Mouse (Mus musculus): Measurements from ENCODE around the gene Lamb1. TPM values are rescaled to one million over a fixed set of nuclear protein-coding genes. Genes with fewer than 3 reads are reported as not detected.

Gene Lamb1
- polyA plus RNA-seq, 1 experiment from 2014 or later: 71.9 TPM

DNA sequence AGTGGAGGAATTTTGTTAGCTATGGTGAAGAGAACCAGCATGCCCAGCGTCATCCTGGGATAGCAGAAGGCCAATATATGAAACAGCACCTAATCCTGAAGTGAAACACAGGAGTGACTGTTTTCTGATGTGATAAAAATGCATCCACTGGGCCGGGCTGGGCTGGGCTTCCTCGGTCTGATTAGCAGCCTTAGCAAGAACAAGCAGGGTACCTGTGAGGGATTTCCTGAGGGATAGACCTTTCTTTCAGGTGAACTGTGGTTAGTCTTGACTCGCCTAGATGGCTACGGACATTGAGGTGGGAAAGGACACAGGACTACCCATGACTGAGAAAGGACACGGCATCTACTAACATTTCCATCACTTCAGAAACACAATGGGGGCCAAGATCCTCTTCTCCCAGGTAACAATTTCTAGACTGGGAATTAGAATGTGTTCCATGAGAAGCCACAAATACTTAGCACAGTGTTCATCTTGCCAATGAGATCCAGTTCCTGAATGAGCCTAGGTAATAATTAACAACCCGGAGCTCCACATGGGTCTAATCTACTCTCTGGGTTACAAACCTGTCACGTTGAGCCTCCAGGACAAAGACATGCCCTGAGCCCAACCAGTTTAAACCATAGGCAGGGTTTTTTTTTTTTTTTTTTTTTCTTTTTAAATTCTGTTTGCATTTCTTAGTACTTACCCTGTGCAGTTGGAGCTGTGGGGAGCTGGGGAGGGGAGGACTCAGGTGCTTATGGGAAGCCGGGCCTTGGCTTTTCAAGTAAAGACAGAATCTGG lies 8.7 kb upstream of the Lamb1 start:
- no peak overlapping the region for H3K4me2 ChIP-seq (replicated peaks)
- no peaks in the 10 kb centered on the region for H3K36me3 ChIP-seq
- 0 out of 2 replicates have a peak, but pooled peaks cover 7% of the 10 kb centered on the region for H3K4me1 ChIP-seq
- peak; percentile 36; the same call in 1 of the 2 replicates for ATAC-seq (ENCODE audit: low FRiP score, low read depth)
- no peak overlapping the region for H3K4me3 ChIP-seq
- no peaks in the 10 kb centered on the region for H3K9me3 ChIP-seq
- H3K9ac ChIP-seq: no peak overlapping the region
- WGBS: 66% methylated on average over 9 of the region's 9 CpGs
- H3K27ac ChIP-seq: no peak overlapping the region
- H3K27me3 ChIP-seq: no peaks in the 10 kb centered on the region

DNA sequence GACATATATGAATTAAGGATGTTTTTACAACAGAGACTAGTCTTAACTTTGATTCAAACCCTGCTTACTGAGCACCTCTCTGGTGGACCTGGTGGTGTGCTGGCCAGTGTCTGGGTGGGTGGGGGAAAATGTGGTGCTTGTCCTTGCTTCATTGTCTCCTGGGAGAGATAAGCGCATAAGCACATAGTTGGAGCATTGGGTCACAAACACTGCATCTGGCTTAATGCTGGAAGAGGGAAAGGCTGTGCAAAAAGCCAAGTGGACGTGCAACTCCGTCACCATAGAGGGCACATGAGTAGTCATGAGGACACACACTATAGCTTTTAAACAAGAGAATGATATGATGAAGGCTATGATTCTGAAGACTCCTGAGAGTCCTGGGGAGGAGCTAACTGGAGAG lies 3.2 kb upstream of the Lamb1 start:
- Histone ChIP-seq H3K4me3 (no peak overlapping the region), H3K4me1 (peaks cover 16% of the 10 kb centered on the region), H3K27me3 (peaks cover 11% of the 10 kb centered on the region), H3K4me2 (replicated peaks) (no peak overlapping the region), H3K36me3 (no peaks in the 10 kb centered on the region), H3K9ac (no peak overlapping the region), H3K27ac (no peak overlapping the region), H3K9me3 (no peaks in the 10 kb centered on the region)
- 89% methylated on average over 3 of the region's 3 CpGs for WGBS
- no peak for ATAC-seq (ENCODE audit: low FRiP score, low read depth)

DNA sequence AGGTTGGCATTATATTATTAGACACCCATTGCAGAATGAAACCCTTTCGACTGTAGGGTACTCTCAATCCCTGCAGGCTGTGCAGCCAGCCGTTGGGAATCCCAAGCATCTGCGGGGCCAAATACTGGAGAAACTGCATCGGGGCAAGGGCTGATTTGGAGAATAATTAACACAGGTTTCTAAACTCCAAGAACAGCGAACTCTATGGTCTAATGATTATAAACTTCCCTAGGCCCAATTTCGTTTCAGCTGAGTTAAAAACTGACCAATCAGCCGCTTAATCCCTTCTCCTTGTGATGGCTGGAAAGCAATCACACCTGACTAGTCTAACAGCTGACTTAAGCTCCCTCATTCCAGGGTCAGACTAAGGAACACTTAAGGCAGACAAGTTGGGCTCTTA lies 1.1 kb upstream of the Lamb1 start:
- Histone ChIP-seq H3K9ac (no peak overlapping the region), H3K27me3 (peaks cover 13% of the 10 kb centered on the region), H3K27ac (no peak overlapping the region), H3K4me3 (peak overlapping the region; percentile 69; the same call in 1 of the 2 replicates), H3K4me1 (peaks cover 33% of the 10 kb centered on the region), H3K4me2 (replicated peaks) (peak overlapping the region; percentile 89), H3K36me3 (peaks cover 5% of the 10 kb centered on the region; the same call in 1 of the 2 replicates), H3K9me3 (no peaks in the 10 kb centered on the region)
- no peak for ATAC-seq (ENCODE audit: low FRiP score, low read depth)
- WGBS: 34% methylated on average over 7 of the region's 7 CpGs

DNA sequence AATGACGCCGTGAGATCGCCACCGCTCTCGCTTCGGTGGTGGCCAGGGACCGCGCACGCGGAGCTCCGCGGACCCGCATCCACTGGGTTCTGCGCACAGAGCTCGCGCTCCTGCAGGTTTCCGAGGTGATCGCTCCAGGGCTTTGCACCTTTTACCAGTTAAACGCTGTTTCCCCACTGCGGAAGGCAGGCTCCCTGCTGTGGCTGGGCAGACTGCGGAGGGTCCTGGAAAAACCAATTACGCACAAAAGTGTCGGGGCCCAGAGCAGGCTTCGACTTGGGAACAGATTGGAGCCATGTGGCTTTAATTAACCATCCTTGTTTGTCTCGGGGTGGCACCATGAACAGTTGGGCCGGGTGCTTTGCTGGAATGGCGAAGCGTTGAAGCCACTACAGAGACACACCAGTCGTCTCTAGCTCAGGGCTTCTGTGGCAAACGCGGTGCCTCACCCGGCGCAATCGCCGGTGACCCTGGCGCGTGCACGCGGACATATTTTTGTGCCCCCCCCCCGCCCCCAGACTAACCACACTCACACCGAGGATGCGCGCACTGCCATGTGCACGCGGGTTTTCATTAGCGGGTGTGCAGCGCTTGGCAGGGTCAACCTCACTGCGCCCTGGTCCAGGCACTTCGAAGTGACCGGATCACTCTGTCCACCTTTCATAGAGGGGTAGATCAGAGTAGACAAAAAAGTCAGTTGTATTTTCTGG lies 843 bp downstream of the Lamb1 start:
- peak; percentile 16; the same call in 1 of the 2 replicates for ATAC-seq (ENCODE audit: low FRiP score, low read depth)
- H3K27me3 ChIP-seq: peaks cover 13% of the 10 kb centered on the region
- under 1% methylated on average over 50 of the region's 50 CpGs for WGBS
- H3K9ac ChIP-seq: peak overlapping the region; percentile 83
- peaks cover 47% of the 10 kb centered on the region for H3K4me1 ChIP-seq
- H3K27ac ChIP-seq: peak overlapping the region; percentile 84
- peak overlapping the region; percentile 69 for H3K4me3 ChIP-seq
- peak overlapping the region; percentile 89 for H3K4me2 ChIP-seq (replicated peaks)
- H3K36me3 ChIP-seq: peaks cover 23% of the 10 kb centered on the region
- no peaks in the 10 kb centered on the region for H3K9me3 ChIP-seq

DNA sequence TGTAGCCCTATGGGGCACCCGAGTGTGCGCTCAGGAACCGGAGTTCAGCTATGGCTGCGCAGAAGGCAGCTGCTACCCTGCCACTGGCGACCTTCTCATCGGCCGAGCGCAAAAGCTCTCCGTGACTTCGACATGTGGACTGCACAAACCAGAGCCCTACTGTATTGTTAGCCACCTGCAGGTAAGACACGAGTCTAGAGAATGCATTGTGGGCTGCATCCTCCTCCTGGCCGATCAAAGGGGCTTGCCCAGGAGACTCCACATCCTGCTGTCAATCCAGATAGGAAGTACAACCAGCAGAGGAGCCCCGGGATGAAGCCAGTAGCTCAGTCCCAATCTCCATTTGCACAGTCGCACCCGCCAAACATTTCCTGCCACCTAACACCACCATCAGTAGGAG lies 1.7 kb downstream of the Lamb1 start:
- peak overlapping the region; percentile 83 for H3K9ac ChIP-seq
- peaks cover 55% of the 10 kb centered on the region for H3K4me1 ChIP-seq
- no peak for ATAC-seq (ENCODE audit: low FRiP score, low read depth)
- H3K4me2 ChIP-seq (replicated peaks): peak overlapping the region; percentile 89
- H3K27me3 ChIP-seq: peaks cover 13% of the 10 kb centered on the region
- H3K4me3 ChIP-seq: peak overlapping the region; percentile 69
- no peaks in the 10 kb centered on the region for H3K9me3 ChIP-seq
- 6% methylated on average over 15 of the region's 15 CpGs for WGBS
- H3K27ac ChIP-seq: no peak overlapping the region
- H3K36me3 ChIP-seq: peaks cover 30% of the 10 kb centered on the region

DNA sequence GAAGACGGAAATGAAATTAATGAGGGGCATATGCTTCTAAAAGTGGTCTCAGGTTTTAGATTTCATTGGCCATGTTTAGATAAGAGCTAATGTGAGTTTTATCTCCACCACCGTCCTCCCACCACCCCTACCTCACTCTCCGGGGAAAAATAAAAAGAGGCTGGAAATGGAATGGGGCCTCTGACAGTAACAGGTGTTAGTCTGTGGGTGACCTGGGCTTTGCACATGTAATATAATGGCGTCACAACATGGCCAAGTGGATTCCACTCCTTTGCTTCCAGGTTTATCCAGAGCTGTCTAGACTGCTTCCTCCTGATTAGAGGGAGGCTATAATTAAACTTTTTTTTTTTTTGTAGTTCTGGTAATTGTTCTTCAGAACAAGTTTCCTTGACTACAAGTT lies 2.3 kb downstream of the Lamb1 start:
- WGBS: 20% methylated on average over 4 of the region's 4 CpGs
- no peak overlapping the region for H3K27ac ChIP-seq
- peak overlapping the region; percentile 89 for H3K4me2 ChIP-seq (replicated peaks)
- peaks cover 62% of the 10 kb centered on the region for H3K4me1 ChIP-seq
- no peak for ATAC-seq (ENCODE audit: low FRiP score, low read depth)
- no peaks in the 10 kb centered on the region for H3K9me3 ChIP-seq
- no peak overlapping the region for H3K9ac ChIP-seq
- H3K27me3 ChIP-seq: peaks cover 13% of the 10 kb centered on the region
- H3K4me3 ChIP-seq: peak overlapping the region; percentile 69
- peaks cover 31% of the 10 kb centered on the region for H3K36me3 ChIP-seq

DNA sequence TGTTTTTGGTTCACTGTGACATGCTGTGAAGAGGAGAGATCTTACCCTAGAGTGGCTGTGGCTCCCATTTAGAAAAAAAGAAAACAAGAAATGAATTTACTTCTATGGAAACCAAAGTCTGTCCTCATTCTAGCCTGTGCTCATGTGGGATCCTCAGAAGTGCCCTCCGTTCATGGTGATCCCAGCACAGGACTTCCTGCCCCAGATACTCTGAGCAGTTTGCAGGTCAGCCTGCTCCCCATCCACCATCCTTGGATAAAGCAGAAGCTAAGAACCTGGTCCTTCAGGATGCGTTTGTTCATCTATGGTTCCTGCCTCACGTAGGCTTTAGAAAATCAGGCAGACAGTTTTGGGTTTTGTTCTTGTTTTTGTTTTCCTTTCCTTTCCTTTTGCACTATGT lies 3.3 kb downstream of the Lamb1 start:
- Histone ChIP-seq H3K9ac (no peak overlapping the region), H3K4me1 (peaks cover 71% of the 10 kb centered on the region), H3K4me2 (replicated peaks) (peak overlapping the region; percentile 89), H3K4me3 (peak overlapping the region; percentile 12), H3K9me3 (no peaks in the 10 kb centered on the region), H3K36me3 (peaks cover 40% of the 10 kb centered on the region), H3K27ac (no peak overlapping the region), H3K27me3 (peaks cover 13% of the 10 kb centered on the region)
- 80% methylated on average over 3 of the region's 3 CpGs for WGBS
- no peak for ATAC-seq (ENCODE audit: low FRiP score, low read depth)

DNA sequence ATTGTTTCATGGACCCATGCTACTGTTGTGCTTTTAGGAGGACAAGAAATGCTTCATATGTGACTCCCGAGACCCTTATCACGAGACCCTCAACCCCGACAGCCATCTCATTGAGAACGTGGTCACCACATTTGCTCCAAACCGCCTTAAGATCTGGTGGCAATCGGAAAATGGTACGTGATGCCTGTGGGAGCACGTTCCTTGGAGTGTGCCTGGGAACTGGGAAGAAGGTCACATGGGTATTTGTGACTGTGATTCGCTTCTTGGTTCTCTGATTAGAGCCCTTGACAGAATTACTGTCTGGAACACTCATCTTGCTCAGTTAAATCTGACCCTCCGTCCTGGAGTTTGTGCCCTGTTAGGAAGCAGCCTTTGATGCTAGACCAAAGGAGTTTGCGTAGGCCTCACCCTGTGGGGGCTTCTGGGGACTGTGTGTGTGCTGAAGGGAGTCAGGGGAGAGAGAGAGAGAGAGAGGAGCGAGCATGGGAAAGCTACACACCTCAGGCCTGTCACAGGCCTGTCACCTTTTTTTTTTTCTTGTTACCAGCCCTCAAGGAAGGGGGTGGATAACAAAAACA lies 4.1 kb downstream of the Lamb1 start:
- Histone ChIP-seq H3K4me1 (peaks cover 71% of the 10 kb centered on the region), H3K36me3 (peaks cover 48% of the 10 kb centered on the region), H3K9ac (no peak overlapping the region), H3K27ac (no peak overlapping the region; the same call in 1 of the 2 replicates), H3K9me3 (no peaks in the 10 kb centered on the region), H3K4me3 (no peak overlapping the region), H3K27me3 (peaks cover 8% of the 10 kb centered on the region), H3K4me2 (replicated peaks) (peak overlapping the region; percentile 32)
- WGBS: 50% methylated on average over 12 of the region's 12 CpGs
- ATAC-seq (ENCODE audit: low FRiP score, low read depth): no peak

DNA sequence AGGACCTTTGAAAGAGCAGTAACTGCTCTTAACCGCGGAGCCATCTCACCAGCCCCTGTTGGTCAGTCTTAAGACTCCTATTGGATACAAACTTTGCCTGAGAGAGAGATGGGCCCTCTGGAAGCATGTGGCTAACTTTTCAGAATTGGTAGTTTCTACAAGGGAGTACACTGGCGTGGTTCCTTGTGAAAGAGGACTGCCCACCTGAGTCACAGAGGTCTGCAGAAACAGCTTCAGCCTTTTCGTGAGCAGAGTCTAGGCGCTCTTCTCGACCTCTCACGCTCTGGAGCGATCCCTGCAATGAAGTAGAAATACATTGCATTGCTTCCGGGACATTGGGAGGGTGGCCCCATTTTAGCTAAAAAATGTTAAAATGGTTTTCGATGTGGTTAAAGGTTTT lies 5.3 kb downstream of the Lamb1 start:
- WGBS: 91% methylated on average over 10 of the region's 10 CpGs
- H3K36me3 ChIP-seq: peaks cover 59% of the 10 kb centered on the region
- no peak for ATAC-seq (ENCODE audit: low FRiP score, low read depth)
- peak overlapping the region; percentile 39; the same call in 1 of the 2 replicates for H3K27ac ChIP-seq
- H3K9ac ChIP-seq: no peak overlapping the region
- H3K4me1 ChIP-seq: peaks cover 68% of the 10 kb centered on the region
- H3K27me3 ChIP-seq: peaks cover 3% of the 10 kb centered on the region; the same call in 1 of the 2 replicates
- no peaks in the 10 kb centered on the region for H3K9me3 ChIP-seq
- H3K4me3 ChIP-seq: no peak overlapping the region
- H3K4me2 ChIP-seq (replicated peaks): peak overlapping the region; percentile 42

DNA sequence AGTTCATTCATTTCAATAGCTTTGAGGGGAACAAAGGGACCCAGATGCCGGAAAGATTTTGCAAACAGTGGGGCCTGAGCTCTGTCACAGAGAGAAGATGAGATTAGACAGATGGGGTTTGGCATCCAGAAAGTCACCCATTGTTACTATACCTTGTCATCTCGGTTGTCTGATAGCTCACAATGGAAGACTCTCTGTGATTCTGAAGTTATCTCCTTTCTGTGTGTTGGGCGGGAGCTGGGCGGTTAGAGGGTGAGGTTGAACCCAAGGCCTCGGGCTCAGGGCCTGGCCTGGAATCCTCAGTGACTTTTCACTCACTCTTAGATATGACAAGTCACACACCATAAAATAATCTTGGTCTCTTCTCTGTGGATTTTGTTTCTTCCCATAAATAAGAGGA lies 5.7 kb downstream of the Lamb1 start:
- Histone ChIP-seq H3K9ac (no peak overlapping the region), H3K27me3 (peaks cover 3% of the 10 kb centered on the region; the same call in 1 of the 2 replicates), H3K27ac (peak overlapping the region; percentile 49), H3K4me3 (no peak overlapping the region), H3K36me3 (peaks cover 64% of the 10 kb centered on the region), H3K4me2 (replicated peaks) (peak overlapping the region; percentile 42), H3K4me1 (peaks cover 72% of the 10 kb centered on the region), H3K9me3 (no peaks in the 10 kb centered on the region)
- WGBS: 81% methylated on average over 5 of the region's 5 CpGs
- no peak for ATAC-seq (ENCODE audit: low FRiP score, low read depth)

DNA sequence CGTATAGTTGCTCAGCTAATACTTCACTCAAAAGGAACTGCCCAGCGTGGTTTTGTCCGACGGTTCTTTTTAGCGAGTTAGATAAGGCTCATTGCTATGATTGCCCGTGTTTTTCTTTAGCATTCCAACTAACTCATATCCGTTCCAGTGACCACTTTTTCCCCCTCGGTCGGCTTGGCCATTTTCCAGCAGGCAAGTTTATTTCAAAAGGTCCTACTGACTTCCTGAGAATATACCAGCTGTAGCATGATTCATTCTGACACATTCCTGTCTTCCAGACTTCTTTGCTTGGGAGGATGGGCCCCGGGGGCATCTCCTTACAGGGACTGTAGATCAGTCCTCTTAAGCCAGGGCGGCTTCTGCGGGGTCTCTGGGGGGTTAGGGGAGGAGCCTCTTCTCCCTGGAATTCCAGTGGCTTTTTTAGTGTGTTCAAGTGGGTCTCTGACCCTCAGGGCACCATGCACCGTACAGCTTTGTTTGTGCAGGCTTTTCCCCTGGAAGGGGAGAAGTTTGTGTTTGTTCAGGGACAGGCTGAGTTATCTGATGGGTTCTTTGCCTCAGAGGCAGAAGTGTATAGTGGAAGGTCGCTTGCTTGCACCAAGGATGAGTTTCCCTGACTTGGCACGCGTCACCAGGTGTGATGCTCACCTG lies 6.5 kb downstream of the Lamb1 start:
- H3K27me3 ChIP-seq: peaks cover 3% of the 10 kb centered on the region; the same call in 1 of the 2 replicates
- peaks cover 71% of the 10 kb centered on the region for H3K36me3 ChIP-seq
- H3K4me3 ChIP-seq: 0 out of 2 replicates have a peak overlapping the region, but pooled peaks have one; percentile 10
- H3K9me3 ChIP-seq: no peaks in the 10 kb centered on the region
- peak; percentile 24; the same call in 1 of the 2 replicates for ATAC-seq (ENCODE audit: low FRiP score, low read depth)
- H3K4me1 ChIP-seq: peaks cover 70% of the 10 kb centered on the region
- H3K27ac ChIP-seq: peak overlapping the region; percentile 49
- H3K9ac ChIP-seq: no peak overlapping the region
- 31% methylated on average over 16 of the region's 16 CpGs for WGBS
- peak overlapping the region; percentile 42 for H3K4me2 ChIP-seq (replicated peaks)
